Mouse (Mus musculus) lung, embryonic 14.5 days (tissue): ENCODE measurements around the gene Dnajc8. TPM values are rescaled to one million over a fixed set of nuclear protein-coding genes. Genes with fewer than 3 reads are reported as not detected.
A peak's percentile ranks its signal among the peaks of the same experiment; 100 is the strongest.

ENCODE experiments used
- ATAC-seq: fragments of 200-750 bp; cut with Nextera tagmentation; 2 replicates; pipeline ENCODE4 v1.8.0; 2017; ENCODE audit warnings: mild to moderate bottlenecking, moderate TSS enrichment, moderate library complexity; ENCODE audit not compliant: insufficient read depth
- DNase-seq: peaks from one replicate; pipeline ENCODE4 v3.0.0-alpha.2; 2015
- H3K27ac ChIP-seq: fragments of 300-500 bp; sonication (generic); 2 replicates; pipeline ENCODE4 v1.5.1; 2014; ENCODE audit warnings: low read depth, mild to moderate bottlenecking, moderate library complexity
- H3K27me3 ChIP-seq: fragments of 300-500 bp; sonication (generic); 2 replicates; pipeline ENCODE4 v1.6.1; 2014; ENCODE audit warnings: low read length, control low read depth; ENCODE audit not compliant: insufficient read depth
- H3K36me3 ChIP-seq: fragments of 300-500 bp; sonication (generic); 2 replicates; pipeline ENCODE4 v1.6.1; 2014; ENCODE audit warnings: control low read depth; ENCODE audit not compliant: insufficient read depth
- H3K4me1 ChIP-seq: fragments of 300-500 bp; sonication (generic); 2 replicates; pipeline ENCODE4 v1.6.1; 2014; ENCODE audit warnings: antibody characterized with exemption, control low read depth; ENCODE audit not compliant: insufficient read depth
- H3K4me2 ChIP-seq: fragments of 300-500 bp; sonication (generic); 2 replicates; pipeline ENCODE4 v1.6.1; 2014; ENCODE audit warnings: mild to moderate bottlenecking
- H3K4me3 ChIP-seq: fragments of 300-500 bp; sonication (generic); 2 replicates; pipeline ENCODE4 v1.5.1; 2014; ENCODE audit warnings: low read depth, low read length
- H3K9ac ChIP-seq: fragments of 300-500 bp; sonication (generic); 2 replicates; pipeline ENCODE4 v1.6.1; 2014
- H3K9me3 ChIP-seq: fragments of 300-500 bp; sonication (generic); 2 replicates; pipeline ENCODE4 v1.6.1; 2016; ENCODE audit warnings: low read depth, low read length, control low read depth
- CTCF ChIP-seq: IDR thresholded peaks from 2 replicates; pipeline ENCODE4 v1.5.1; 2016; ENCODE audit warnings: antibody characterized with exemption, low read depth
- WGBS: fragments of 180-500 bp; shearing (Covaris S2); extraction: QIAGEN DNeasy Blood & Tissue Kit; methylation state at CpG from one replicate; pipeline ENCODE4 v1.1.7; 2014; 5-methylcytosine and 5-hydroxymethylcytosine counted together
- polyA plus RNA-seq: library from polyadenylated mRNA; unstranded; fragments of >200 nt; fragmentation: Nextera tagmentation; extraction: Ambion mirVana; gene quantifications from 2 replicates; pipeline ENCODE4 v1.2.1, GENCODE M21; 2014

Dnajc8 gene
- polyA plus RNA-seq, 1 experiment from 2014 or later: 191 TPM

DNA sequence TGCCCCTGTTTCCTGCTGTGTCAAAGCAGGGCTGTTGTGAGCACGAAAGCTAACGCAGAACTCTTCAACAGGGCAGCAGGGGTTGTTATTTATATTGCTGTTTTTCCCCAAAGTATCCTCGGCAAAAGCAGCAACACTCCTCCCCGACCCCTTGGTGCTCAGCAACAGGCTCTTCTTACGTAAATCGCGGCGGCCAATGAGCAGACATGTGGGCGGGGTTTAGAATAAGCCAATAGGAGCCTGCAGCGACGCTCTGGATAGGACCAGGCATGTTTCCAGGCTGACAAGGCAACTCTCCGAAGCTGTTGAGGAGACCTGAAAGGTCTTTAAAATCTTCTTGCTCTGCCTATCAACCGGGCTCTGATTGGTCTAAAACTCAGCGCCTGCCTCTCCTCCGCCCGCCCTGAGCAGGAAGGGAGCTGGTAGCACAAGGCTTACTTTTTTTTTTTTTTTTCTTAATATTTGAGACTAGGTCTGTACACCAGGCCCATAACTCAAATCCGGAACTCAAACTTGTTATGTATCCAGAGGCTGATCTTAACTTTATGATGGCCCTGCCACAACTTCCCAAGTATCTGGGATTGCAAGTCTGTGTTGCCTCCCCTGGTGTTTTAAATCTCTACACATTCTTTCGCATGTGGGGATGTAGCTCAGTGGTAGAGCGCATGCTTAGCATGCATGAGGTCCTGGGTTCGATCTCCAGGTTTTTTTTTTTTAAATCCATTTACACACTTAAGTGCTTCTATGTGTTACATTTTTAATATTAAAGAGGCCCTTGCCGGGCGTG is 19.8 kb upstream of the Dnajc8 start:
- ATAC-seq: peak; percentile 96
- no peaks in the 10 kb centered on the region for H3K36me3 ChIP-seq
- no peak for TF ChIP-seq CTCF
- WGBS: 21% methylated on average over 22 of the region's 22 CpGs
- H3K4me3 ChIP-seq: peak overlapping the region; percentile 45
- DNase-seq: peak; percentile 99
- H3K9ac ChIP-seq: peak overlapping the region; percentile 49
- H3K9me3 ChIP-seq: no peaks in the 10 kb centered on the region
- H3K4me2 ChIP-seq: peak overlapping the region; percentile 96
- H3K27me3 ChIP-seq: no peaks in the 10 kb centered on the region
- peaks cover 4% of the 10 kb centered on the region for H3K4me1 ChIP-seq
- H3K27ac ChIP-seq: peak overlapping the region; percentile 93

DNA sequence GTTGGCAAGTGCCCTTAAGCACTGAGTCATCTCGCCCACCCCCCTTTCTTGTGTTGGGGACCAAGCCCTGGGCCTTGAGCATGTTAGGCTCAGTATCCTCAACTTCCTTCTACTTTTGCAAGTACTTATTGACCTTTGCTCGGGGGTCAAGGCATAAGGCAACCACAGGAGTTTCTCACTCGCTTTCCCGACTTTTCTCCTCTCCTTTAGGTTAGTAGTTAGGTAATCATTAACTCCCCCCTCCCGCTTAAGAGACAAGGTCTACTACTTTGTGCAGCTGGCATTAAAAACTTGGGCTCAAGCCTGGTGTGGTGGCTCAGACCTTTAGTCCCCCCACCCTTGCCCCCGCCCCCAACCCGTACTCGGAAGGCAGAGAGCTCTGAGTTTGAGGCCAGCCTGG is 17.3 kb upstream of the Dnajc8 start:
- no peak overlapping the region for H3K9ac ChIP-seq
- TF ChIP-seq CTCF: no peak
- H3K4me1 ChIP-seq: peaks cover 4% of the 10 kb centered on the region
- 66% methylated on average over 8 of the region's 8 CpGs for WGBS
- H3K4me3 ChIP-seq: no peak overlapping the region
- H3K27ac ChIP-seq: no peak overlapping the region
- H3K36me3 ChIP-seq: no peaks in the 10 kb centered on the region
- H3K9me3 ChIP-seq: no peaks in the 10 kb centered on the region
- ATAC-seq: no peak
- no peaks in the 10 kb centered on the region for H3K27me3 ChIP-seq
- peak; percentile 30 for DNase-seq
- no peak overlapping the region for H3K4me2 ChIP-seq

DNA sequence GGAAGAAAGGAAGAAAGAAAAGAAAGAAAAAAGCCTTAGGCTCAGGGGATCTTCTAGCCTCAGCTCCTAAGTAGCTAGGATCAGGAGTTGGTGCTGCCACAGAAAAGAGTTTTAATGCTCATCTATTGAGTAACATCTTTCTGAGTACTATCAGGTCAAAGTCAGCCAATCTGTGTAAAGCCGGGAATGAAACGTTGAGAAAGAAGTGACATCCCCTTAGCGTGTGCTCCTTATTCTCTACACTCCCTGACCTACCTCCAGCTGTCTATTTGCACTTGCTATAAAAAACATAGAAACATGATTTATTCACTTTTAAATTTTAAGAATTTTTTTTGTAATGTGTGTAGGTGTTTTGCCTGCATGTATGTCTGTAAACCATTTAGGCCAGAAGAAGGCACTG is 16.2 kb upstream of the Dnajc8 start:
- H3K4me1 ChIP-seq: peaks cover 3% of the 10 kb centered on the region
- H3K27me3 ChIP-seq: no peaks in the 10 kb centered on the region
- no peak for ATAC-seq
- H3K4me2 ChIP-seq: no peak overlapping the region
- WGBS: 95% methylated on average over 3 of the region's 3 CpGs
- H3K36me3 ChIP-seq: no peaks in the 10 kb centered on the region
- no peak overlapping the region for H3K27ac ChIP-seq
- H3K4me3 ChIP-seq: no peak overlapping the region
- no peak overlapping the region for H3K9ac ChIP-seq
- H3K9me3 ChIP-seq: no peaks in the 10 kb centered on the region
- no peak for TF ChIP-seq CTCF
- DNase-seq: no peak

DNA sequence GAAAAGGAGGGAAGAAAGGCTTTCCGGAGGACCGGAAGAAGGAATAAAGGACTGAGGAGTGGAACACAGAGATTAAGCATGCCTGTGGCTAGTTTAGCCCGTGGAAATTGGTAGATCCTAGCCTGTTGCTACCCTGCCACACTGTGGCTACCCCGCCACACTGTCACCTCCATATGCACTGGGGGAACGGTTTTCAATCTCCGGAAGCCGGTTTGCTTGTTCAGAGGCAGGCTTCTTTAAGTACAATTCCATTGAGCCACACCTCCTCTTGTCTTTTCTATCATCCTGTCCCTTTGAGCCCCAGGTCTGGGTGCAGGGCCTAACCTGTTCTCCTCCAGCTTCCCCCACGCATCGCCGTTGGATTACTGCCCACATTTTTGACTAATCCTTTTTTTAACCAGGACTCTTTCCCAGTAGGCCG is 11.0 kb upstream of the Dnajc8 start:
- Histone ChIP-seq H3K36me3 (0 out of 2 replicates have a peak, but pooled peaks cover 2% of the 10 kb centered on the region), H3K27ac (no peak overlapping the region), H3K9me3 (no peaks in the 10 kb centered on the region), H3K4me3 (no peak overlapping the region), H3K4me1 (peaks cover 4% of the 10 kb centered on the region; the same call in 1 of the 2 replicates), H3K4me2 (no peak overlapping the region), H3K9ac (peak overlapping the region; percentile 14; the same call in 1 of the 2 replicates), H3K27me3 (no peaks in the 10 kb centered on the region)
- DNase-seq: peak; percentile 18
- 23% methylated on average over 11 of the region's 11 CpGs for WGBS
- ATAC-seq: no peak
- TF ChIP-seq CTCF: no peak

DNA sequence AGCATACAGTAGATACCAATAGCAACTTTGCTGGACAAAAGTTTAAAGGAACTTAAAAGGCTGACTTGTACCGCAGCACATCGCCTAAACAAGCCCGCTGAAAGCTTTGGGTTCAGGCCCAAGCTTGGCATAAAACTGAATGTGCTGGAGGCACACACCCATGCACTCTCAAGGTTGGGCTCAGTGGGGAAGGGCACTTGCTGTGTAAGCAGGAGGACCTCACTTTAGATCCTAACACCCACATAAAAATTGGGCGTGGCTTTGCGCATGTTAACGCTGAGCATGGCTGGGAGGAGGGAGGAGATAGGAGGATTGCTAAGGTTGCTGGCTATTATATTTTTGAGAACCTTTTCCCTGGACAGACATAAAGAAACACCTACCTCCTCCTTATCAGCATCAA is 10.5 kb upstream of the Dnajc8 start:
- Histone ChIP-seq H3K4me3 (no peak overlapping the region), H3K9me3 (no peaks in the 10 kb centered on the region), H3K4me2 (no peak overlapping the region), H3K27me3 (no peaks in the 10 kb centered on the region), H3K9ac (peak overlapping the region; percentile 14; the same call in 1 of the 2 replicates), H3K4me1 (peaks cover 4% of the 10 kb centered on the region; the same call in 1 of the 2 replicates), H3K36me3 (peaks cover 7% of the 10 kb centered on the region), H3K27ac (0 out of 2 replicates have a peak overlapping the region, but pooled peaks have one; percentile 21)
- DNase-seq: no peak
- no peak for ATAC-seq
- no peak for TF ChIP-seq CTCF
- 54% methylated on average over 6 of the region's 6 CpGs for WGBS

DNA sequence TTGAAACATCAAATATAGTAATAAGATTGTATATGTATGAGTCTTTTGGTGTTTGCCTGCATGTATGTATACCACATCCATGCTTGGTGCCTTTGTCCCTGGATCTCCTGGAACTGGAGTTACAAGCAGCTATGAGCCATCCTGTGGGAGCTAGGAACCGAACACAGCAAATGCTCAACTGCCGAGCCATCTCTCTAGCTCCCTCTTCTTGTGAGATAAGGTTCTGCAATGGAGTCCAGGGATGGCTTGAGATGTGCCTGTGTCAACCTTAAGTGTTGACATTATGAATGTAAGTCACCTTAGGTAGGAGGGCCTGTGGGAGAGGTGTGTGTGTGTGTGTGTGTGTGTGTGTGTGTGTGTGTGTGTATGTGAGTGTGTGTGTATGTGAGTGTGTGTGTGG is 8.7 kb upstream of the Dnajc8 start:
- no peaks in the 10 kb centered on the region for H3K27me3 ChIP-seq
- WGBS: 40% methylated on average over 2 of the region's 2 CpGs
- DNase-seq (peak; percentile 35), ATAC-seq (no peak)
- TF ChIP-seq CTCF: peak; percentile 45
- H3K9me3 ChIP-seq: no peaks in the 10 kb centered on the region
- peaks cover 4% of the 10 kb centered on the region; the same call in 1 of the 2 replicates for H3K4me1 ChIP-seq
- H3K36me3 ChIP-seq: peaks cover 21% of the 10 kb centered on the region
- H3K4me2 ChIP-seq: no peak overlapping the region
- H3K27ac ChIP-seq: no peak overlapping the region
- no peak overlapping the region for H3K4me3 ChIP-seq
- no peak overlapping the region for H3K9ac ChIP-seq

DNA sequence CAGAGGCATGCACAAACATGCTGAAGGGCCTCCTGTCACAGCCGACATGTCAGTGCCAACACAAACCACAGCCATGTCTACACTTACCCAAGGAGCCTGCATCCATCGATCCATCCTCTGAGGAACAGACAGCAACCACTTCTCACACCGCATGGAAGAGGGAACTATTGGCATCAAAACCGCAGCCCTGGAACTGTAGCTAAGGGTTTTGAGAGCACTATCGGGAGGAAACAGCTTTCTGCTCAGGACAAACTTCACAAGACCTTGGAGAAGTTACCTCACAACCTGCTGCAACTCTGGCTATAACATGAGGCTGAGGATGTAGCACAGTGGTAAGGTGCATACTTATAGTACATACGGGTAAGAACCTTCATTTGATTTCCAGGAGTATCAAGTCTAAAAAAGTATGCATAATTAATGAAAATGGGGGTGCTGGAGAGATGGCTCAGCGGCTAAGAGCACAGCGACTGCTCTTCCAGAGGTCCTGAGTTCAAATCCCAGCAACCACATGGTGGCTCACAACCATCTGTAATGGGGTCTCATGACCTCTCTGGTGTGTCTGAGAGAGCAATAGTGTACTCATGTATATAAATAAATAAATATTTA is 7.3 kb upstream of the Dnajc8 start:
- Histone ChIP-seq H3K9me3 (no peaks in the 10 kb centered on the region), H3K4me1 (peaks cover 8% of the 10 kb centered on the region; the same call in 1 of the 2 replicates), H3K4me3 (no peak overlapping the region), H3K4me2 (no peak overlapping the region), H3K27me3 (no peaks in the 10 kb centered on the region), H3K36me3 (peaks cover 21% of the 10 kb centered on the region), H3K27ac (no peak overlapping the region), H3K9ac (no peak overlapping the region)
- TF ChIP-seq CTCF: no peak
- ATAC-seq: no peak
- no peak for DNase-seq
- WGBS: 86% methylated on average over 8 of the region's 8 CpGs
